Comparison of ENCODE assay signal across 24 mouse cellular contexts in the genomic region with DNA sequence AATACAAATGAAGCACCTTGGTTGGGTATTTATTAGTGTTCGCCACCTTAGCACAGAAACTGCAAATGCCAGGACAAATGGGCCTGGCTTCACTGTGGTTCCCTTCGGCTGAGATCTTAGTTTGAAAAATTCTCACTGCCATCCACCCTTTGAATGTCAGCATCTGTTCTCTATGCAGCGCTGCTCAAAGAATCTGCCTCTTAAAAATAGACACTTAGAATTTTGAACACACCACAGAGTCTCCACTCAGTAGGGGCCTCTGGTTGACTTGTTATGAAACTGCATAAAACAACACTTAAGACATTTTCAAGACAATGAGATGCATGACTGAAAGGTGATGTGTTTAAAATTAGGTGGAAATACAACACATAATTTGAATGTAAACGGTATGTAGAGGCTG.
"Had no signal": no experiment of that assay in that cellular context is flagged by ENCODE, and none has a peak within 500 bp of the region (broad histone marks: within the 10 kb centered on the region; RNA-seq: fewer than 3 reads in every experiment).

No protein-coding gene starts in this region.

- H3K27me3 ChIP-seq: heart, embryonic 12.5 days; hindbrain, embryonic 12.5 days; intestine, embryonic 15.5 days; limb, embryonic 12.5 days; liver, embryonic 13.5 days; liver, embryonic 15.5 days had no signal

- H3K4me3 ChIP-seq: gastrocnemius, adult 2 months; heart, embryonic 10.5 days; heart, embryonic 12.5 days; hindbrain, embryonic 10.5 days; hindbrain, embryonic 12.5 days; intestine, embryonic 15.5 days; layer of hippocampus, adult 2 months; left cerebral cortex, adult 2 months; limb, embryonic 10.5 days; limb, embryonic 12.5 days; liver, embryonic 13.5 days; liver, embryonic 15.5 days had no signal

- H3K9ac ChIP-seq: heart, embryonic 12.5 days; hindbrain, embryonic 12.5 days; hindbrain, embryonic 14.5 days; intestine, embryonic 15.5 days; limb, embryonic 12.5 days; liver, embryonic 13.5 days; liver, embryonic 15.5 days had no signal

- H3K27ac ChIP-seq: gastrocnemius, adult 2 months; heart, embryonic 10.5 days; hindbrain, embryonic 10.5 days; hindbrain, embryonic 12.5 days; hindbrain, embryonic 14.5 days; intestine, embryonic 15.5 days; layer of hippocampus, adult 2 months; left cerebral cortex, adult 2 months; limb, embryonic 10.5 days; limb, embryonic 12.5 days; liver, embryonic 13.5 days; liver, embryonic 15.5 days had no signal

- ATAC-seq: hindbrain, embryonic 16.5 days; inflammation-experienced regulatory T-cells, adult 6 months; intestine, embryonic 15.5 days; intestine, postnatal 0 days had no signal

- DNase-seq: gastrocnemius, adult 2 months; gastrocnemius, postnatal 10 days; gastrocnemius, postnatal 25 days; heart, adult 18-20 months; heart, postnatal 10 days; heart, postnatal 4 days; kidney, adult 18-20 months; liver; liver, embryonic 13.5 days had no signal

- H3K4me2 ChIP-seq: heart, embryonic 12.5 days; hindbrain, embryonic 12.5 days; hindbrain, embryonic 14.5 days; intestine, embryonic 15.5 days; limb, embryonic 12.5 days; liver, embryonic 11.5 days; liver, embryonic 13.5 days; liver, embryonic 15.5 days had no signal

- H3K4me1 ChIP-seq: heart, embryonic 10.5 days; heart, embryonic 12.5 days; hindbrain, embryonic 10.5 days; hindbrain, embryonic 12.5 days; intestine, embryonic 15.5 days; limb, embryonic 10.5 days; limb, embryonic 12.5 days; liver, embryonic 13.5 days; liver, embryonic 15.5 days had no signal

- H3K9me3 ChIP-seq: heart, embryonic 10.5 days; heart, embryonic 12.5 days; hindbrain, embryonic 10.5 days; hindbrain, embryonic 12.5 days; intestine, embryonic 15.5 days; limb, embryonic 10.5 days; limb, embryonic 12.5 days; liver, embryonic 13.5 days; liver, embryonic 15.5 days had no signal

- H3K36me3 ChIP-seq: heart, embryonic 10.5 days; heart, embryonic 12.5 days; hindbrain, embryonic 10.5 days; hindbrain, embryonic 12.5 days; intestine, embryonic 15.5 days; limb, embryonic 10.5 days; limb, embryonic 12.5 days; liver, embryonic 13.5 days; liver, embryonic 15.5 days had no signal
